Mouse (Mus musculus) ES-CJ7 (cell line): ENCODE results near the gene Vegfa.
A peak's percentile ranks its signal among the peaks of the same experiment; 100 is the strongest.
"Not testable (repeated sequence)": the region's sequence is repeated elsewhere in the genome, so short reads cannot be mapped to it uniquely, and the experiment has no call there.

ENCODE experiments used
- DNase-seq: peaks from one replicate; pipeline ENCODE4 v3.0.0; 2011; ENCODE audit warnings: low read depth, low spot score

Gene Vegfa

DNA sequence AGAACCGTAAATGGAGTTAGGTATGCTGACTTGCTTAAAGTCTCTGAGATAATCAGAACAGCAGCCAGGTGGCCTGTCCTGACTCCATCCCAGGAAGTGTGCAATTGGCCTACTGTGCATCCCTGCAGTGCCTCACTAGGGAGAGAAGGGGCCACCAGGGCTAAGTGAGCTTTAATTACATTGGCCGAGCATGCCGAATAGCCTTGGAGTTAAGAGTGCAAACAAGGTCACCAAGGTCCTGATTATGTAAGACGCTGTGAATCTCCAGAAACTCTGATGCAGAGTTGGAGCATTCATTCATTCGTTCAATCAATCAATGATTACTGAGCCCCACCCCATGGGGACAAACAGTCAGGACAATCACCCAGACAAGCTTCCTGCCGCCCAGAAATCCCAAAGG, 33.8 kb downstream of the Vegfa start:
- DNase-seq: peak; percentile 67

DNA sequence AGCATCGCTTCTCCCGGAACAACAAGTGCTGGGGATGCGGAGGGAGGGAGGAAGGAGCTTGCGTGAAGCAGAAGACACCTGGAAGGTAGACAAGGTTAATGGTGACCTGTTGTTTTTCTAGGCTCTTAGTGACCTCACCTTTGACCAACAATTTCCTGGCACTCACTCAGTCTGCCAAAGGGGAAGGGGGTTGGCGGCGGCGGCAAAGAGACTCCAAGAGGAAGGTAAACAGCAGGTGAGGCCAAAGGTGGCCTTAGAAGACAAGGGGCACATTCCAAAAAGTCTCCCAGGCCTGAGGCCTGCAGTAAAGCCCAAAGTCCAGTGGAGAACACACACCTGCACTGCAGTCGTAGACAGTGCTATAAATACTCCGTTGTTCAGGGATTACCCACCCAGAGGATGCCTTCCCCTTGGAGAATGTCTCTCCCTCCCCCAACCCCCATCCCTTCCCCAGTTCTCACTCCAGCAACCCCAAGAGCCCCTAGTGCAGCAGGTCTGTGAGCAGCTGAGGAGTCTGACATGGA, 35.2 kb downstream of the Vegfa start:
- no peak for DNase-seq

DNA sequence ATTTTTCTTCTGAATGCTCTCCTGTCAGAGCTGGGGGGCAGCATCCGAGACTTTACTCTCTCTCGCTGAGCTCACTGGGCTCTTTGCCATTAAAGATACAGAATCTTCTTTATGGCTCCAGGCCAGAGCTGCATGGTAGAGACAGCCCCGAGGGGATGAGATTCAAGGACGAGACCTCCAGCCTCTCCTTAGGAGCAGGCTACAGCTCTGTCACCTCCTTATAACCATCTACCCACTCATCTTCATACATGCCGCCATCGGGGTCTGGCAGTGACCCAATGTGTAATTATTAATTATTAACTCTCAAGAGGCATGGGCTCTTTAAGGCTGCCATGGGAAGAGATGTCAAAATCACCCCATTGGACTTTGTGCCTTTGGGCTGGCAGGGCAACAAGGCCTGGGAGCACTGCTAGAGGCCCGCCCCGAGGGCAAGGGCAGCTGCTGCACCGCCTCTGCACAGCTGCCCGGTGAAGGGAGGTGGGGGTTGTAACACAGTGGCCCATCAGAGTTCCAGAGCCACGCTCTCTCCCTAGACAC, 37.8 kb downstream of the Vegfa start:
- DNase-seq: no peak

DNA sequence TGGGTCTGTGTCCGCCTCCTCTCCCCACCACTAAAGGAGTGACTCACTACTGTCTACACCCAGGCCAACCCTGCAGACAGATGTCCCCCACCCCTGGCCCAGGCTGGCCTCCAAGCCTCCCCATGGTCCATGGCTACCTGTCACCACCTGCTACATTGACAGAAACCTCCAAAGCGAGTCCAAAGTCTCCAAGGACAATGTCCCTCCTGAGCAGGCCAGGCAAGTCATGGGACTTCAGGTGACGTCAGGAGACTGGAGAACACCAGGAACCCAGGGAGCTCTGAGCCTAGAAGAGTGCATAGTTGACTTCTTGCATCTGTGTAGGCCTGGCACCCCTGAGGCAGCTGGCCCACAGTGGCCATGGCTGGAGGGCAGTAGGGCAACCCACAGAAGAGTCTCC, 45.3 kb downstream of the Vegfa start:
- no peak for DNase-seq

DNA sequence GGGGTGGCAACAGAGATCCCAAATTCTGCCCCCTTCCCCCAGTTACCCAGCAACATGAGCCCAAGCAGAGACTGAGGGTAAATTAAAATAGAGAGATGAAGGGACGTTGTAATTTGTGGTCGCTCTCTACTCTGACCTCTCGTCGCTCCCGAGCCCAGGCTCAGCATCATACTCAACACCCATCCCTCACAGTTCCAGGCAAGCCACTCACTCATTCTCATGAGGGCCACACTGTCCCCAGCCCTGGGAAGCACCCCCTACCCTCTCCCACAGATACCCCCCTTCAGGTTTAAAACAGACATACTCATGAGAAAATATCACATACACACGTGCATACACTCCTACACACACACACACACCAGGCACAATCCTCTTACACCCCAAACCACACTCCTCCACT, 45.8 kb downstream of the Vegfa start:
- no peak for DNase-seq

DNA sequence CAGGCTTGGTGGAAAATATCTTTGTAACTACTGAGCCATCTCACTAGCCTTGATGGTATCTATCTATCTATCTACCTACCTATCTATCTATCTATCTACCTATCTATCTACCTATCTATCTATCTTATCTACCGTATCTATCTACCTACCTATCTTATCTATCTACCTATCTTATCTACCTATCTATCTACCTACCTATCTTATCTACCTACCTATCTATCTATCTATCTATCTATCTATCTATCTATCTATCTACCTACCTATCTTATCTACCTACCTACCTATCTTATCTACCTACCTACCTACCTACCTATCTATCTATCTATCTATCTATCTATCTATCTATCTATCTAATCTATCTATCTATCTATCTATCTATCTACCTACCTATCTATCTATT, 49.0 kb downstream of the Vegfa start:
- not testable (repeated sequence) for DNase-seq

DNA sequence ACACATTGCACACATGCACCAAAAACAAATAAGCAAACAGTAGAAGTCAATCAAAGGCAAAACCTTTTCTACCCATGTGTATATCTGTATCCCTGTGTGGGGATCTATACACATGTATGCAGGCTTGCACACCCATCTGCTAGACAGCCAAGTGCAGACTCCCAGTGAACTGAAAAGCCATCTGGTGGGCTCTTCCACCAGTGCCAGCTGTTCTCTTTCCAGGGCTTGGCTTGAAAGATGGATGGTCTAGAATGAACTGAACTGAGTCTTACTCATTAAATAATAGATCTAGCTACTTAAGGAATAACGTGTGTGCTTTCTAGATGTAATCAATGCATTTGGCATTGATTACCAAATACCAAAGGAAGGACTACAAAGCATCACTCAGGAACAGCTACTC, 50.3 kb downstream of the Vegfa start:
- DNase-seq: no peak

DNA sequence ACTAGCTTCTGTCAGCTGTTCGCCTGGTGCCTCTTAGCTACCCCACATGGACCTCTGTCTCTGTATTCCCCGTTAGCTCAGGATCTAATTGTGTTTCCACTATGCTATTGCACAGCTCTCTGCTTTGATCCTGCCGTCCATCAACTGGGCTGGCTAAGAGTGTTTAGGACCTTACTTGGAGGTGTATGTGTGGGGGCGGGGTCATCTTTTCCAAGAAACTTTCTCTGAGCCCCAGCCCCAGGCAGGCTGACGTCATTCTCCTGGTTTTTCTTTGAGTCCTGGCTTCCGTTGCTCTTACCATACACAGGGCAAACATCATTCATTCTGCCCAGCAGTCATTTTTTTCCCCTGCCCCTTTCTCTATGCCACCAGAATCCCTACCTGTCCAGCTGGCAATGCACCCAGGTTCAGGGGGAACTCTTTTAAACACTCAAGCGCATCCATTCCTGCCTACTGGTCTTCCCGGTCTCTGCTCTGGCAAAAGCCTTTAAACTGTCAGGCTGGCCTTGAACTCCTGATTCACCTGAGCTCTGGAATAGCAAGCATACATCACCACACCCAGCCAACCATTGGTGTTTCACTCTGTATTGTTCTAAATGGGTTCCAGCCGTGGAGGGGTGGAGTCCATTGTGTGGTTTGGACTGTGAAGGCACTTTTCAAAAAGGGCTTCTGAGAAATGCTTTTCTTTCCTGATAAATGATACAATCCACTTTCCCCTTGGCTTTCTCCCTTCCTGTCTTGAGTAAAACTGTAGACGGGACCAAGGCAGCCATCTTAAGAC, 53.0 kb downstream of the Vegfa start:
- peak; percentile 90 for DNase-seq

DNA sequence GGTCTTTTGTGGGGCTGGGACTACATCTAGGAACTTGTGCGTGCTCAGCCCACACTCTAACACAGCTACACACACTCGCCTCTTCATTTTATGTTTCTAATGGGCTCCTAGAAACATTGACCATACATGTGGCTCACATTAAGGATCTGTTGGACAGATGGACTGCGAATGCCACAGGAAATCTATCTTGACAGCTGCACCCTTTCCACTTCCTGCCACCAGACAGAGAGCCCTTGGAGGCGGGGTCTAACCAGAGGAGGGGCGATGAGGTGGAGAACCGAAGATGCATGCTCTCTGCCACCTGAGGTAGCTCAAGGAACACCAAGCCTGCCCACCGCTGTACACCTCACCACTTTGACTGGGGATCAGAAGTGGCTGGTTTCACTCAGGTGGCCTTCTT, 57.7 kb downstream of the Vegfa start:
- DNase-seq: no peak

DNA sequence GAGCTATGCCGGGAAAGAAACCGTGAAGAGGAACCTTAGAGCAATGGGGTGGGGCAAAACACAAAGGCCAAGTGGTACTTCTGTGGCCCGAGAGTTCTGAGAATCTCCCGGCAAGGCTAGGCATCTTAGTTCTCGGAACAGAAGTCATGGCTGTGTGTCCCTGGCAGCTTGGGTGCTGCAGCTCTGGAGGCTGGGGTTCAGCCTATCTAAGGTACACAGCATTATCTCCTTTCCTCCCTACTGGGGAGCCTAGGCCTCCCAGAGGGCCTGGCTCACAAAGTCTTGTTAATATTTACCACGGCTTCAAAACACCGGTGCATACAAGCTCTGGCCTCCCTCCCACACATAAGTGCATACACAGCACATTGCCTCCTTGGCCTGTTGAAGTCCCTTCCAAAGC, 59.0 kb downstream of the Vegfa start:
- no peak for DNase-seq

DNA sequence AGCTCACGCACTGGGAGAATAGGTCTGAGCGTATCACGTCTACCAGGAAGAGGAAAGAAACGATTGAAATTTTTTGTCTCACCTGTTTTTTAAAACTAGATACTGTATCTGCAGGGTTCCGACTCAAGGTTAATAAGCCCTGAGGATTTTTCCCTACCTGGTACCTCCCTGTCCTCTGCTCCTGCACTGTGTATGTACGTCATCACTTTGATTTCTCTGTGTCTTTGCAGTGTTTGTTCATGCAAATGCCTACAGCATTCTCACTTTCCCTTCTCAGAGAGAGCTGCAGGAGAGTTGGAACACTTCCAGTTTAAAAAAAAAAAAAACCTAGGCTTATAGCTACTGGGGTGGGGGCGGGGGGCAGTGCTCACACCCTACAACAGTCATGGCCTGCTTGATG, 59.8 kb downstream of the Vegfa start:
- DNase-seq: no peak

DNA sequence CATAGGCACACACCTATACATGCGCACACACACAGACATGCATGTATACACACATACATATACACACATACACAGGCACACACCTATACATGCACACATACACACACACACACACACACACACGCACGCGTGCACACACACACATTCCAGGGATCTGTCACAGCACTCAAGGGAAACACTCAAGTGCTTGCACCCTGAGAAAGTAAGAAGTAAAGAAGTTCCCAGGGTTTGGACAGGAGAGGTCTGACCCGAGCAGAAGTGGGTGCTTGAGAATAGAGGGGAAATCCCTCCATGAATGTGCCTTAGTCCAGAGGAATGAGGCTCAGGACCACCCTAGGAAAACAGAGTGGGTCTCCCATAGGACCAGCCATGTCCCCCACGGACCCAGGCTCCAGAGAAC, 60.4 kb downstream of the Vegfa start:
- DNase-seq: no peak

DNA sequence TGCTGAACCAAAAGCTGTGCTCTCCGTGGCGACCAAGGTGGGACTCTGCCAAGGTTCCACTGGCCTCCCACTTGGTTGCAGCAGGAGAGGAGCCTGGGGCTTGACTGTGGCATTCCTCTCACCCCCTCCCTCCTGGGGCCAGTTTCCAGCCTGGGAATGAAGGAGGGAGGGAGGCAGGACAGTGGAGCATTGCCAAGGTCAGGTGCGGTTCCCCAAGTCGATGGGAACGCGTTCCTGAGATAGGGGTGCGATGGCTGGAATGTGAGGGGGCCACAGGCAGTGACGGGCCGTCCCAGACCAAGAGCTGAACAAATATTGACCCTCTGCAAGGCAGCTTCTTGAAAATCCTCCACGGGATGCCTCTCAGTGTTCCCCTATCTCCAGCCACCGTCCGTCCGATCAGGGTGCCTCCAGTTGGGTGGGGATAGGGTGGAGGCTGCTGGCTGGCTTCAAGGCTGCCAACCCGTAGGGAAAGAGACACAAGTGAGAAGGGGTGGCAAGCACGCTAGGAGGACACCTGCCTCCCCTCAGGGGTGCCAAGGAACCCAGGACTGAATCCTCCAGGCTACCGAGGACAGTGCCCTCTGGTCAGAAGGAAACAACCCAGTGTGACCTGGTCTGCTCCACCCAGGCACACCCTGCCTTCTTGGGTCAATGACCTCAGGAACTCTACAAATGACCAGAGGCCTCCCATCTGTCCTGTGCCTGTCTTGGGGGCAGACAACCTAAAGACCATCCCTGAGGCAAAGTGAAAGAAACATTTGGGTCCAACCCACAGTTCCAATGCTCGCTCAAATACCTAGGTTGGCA, 61.2 kb downstream of the Vegfa start:
- DNase-seq: no peak

DNA sequence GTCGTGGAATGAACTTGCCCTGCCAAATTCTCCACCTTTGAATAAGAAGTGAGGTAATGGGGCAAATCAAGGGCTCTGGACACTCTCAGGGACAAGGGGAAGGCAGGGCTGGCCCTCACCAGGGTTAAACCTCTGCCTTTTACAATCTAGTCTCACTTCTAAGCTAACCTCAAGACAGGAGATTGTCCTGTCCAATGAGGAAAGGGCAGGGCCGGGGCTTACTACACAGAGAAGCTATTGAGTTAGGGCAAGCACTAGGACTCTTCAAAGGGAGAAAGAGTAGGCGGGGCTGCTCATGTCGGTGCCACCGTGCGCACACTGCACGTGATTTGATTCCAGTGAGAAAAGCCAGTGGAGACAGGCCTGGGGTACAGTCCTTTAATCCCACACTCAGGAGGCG, 62.6 kb downstream of the Vegfa start:
- peak; percentile 40 for DNase-seq

DNA sequence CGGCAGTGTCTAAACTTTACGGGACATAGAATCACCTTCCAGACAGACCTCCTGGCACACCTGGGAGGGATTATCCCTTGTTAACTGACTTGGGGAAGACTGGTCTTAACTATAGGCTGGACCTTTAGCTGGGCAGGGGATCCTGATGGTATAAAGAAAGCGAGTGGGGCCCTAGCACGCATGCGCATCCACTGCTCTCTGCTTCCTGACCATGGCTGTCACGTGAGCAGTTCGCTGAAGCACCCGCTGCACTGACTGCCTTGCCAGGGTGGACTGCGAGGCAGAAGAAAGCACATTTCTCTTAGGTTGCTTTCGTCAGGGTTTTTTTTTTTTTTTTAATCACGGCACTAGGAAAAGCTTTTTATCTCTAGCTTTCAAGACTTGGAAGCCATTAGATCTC, 63.8 kb downstream of the Vegfa start:
- DNase-seq: no peak
